In genomic region chr7:34774020-34774419, GRCm38 (mm10) we compare ENCODE assay signal across 12 mouse cellular contexts. TPM values are rescaled to one million over a fixed set of nuclear protein-coding genes. Genes with fewer than 3 reads are reported as not detected.
DNase-seq lines count a peak whose midpoint lies in the region; ATAC-seq and TF ChIP-seq lines count a peak whose summit lies in the region.
"Had no signal": no experiment of that assay in that cellular context is flagged by ENCODE, and none has a peak within 500 bp of the region (broad histone marks: within the 10 kb centered on the region; RNA-seq: fewer than 3 reads in every experiment).

No protein-coding gene starts in this region.

- no peaks in the 10 kb centered on the region for H3K27me3 ChIP-seq in kidney, embryonic 16.5 days (ENCODE audit: insufficient read depth, low read length)
- H3K27me3 ChIP-seq in hindbrain, embryonic 12.5 days = no peaks in the 10 kb centered on the region; the same call in 1 of the 2 replicates
- H3K27me3 ChIP-seq: liver, embryonic 13.5 days had no signal

- peaks cover 21% of the 10 kb centered on the region; the same call in 1 of the 2 replicates for H3K4me1 ChIP-seq in kidney, embryonic 16.5 days (ENCODE audit: insufficient read depth, low read length)
- peaks cover 39% of the 10 kb centered on the region for H3K4me1 ChIP-seq in hindbrain, embryonic 12.5 days
- no peaks in the 10 kb centered on the region for H3K4me1 ChIP-seq in lung, adult 2 months (ENCODE audit: control insufficient read depth, insufficient read depth, low read length)
- H3K4me1 ChIP-seq: liver, embryonic 13.5 days had no signal

- H3K4me3 ChIP-seq in kidney, embryonic 16.5 days (ENCODE audit: low read length) = peak overlapping the region; percentile 12; the same call in 1 of the 2 replicates
- no peak overlapping the region for H3K4me3 ChIP-seq in hindbrain, embryonic 12.5 days
- H3K4me3 ChIP-seq in lung, adult 2 months (replicated peaks; ENCODE audit: extremely low read depth, low read depth, low read length) = no peak overlapping the region
- H3K4me3 ChIP-seq: heart, embryonic 15.5 days; liver, embryonic 13.5 days; myocyte had no signal

- no peak overlapping the region for H3K27ac ChIP-seq in kidney, embryonic 16.5 days (ENCODE audit: low read length)
- H3K27ac ChIP-seq in hindbrain, embryonic 12.5 days = peak overlapping the region; percentile 82
- H3K27ac ChIP-seq: heart, embryonic 15.5 days; liver, embryonic 13.5 days had no signal

- DNase-seq in kidney, postnatal 4 days = no peak
- DNase-seq in left cerebral cortex, postnatal 36 days (ENCODE audit: low spot score in 2 of 2) = peak; percentile 66 to 75
- DNase-seq in right cerebral cortex, adult 2 months (ENCODE audit: low spot score in 2 of 2) = peak; percentile 55 to 65
- no peak for DNase-seq in lung, adult 2 months
- no peak for DNase-seq in thymus, adult 18-20 months
- no peak for DNase-seq in cerebellum, adult 11 months
- DNase-seq: adrenal gland, postnatal 25 days; liver, embryonic 13.5 days had no signal

- H3K4me2 ChIP-seq in kidney, embryonic 16.5 days (replicated peaks; ENCODE audit: low read depth, low read length) = peak overlapping the region; percentile 43
- H3K4me2 ChIP-seq in hindbrain, embryonic 12.5 days (replicated peaks) = peak overlapping the region; percentile 18
- H3K4me2 ChIP-seq: heart, embryonic 15.5 days; liver, embryonic 13.5 days had no signal

- H3K9me3 ChIP-seq in kidney, embryonic 16.5 days (ENCODE audit: low read length) = no peaks in the 10 kb centered on the region
- H3K9me3 ChIP-seq in hindbrain, embryonic 12.5 days (replicated peaks) = no peaks in the 10 kb centered on the region
- H3K9me3 ChIP-seq: heart, embryonic 15.5 days; liver, embryonic 13.5 days had no signal

- no peak for TF ChIP-seq CTCF in lung, adult 2 months (IDR thresholded peaks at IDR 0.05; ENCODE audit: insufficient read depth, low read length)

- no peak for TF ChIP-seq POLR2A in lung, adult 2 months (IDR thresholded peaks at IDR 0.05; ENCODE audit: borderline replicate concordance, extremely low read depth, low read depth, low read length)

- 10% methylated on average over 13 of the region's 13 CpGs for WGBS in kidney, embryonic 16.5 days
- WGBS in hindbrain, embryonic 12.5 days = 38% methylated on average over 13 of the region's 13 CpGs
- WGBS in lung, adult 2 months = 31% methylated on average over 13 of the region's 13 CpGs

- H3K36me3 ChIP-seq in kidney, embryonic 16.5 days (ENCODE audit: insufficient read depth, low read length) = no peaks in the 10 kb centered on the region
- no peaks in the 10 kb centered on the region for H3K36me3 ChIP-seq in hindbrain, embryonic 12.5 days
- H3K36me3 ChIP-seq: heart, embryonic 15.5 days; liver, embryonic 13.5 days had no signal

- H3K9ac ChIP-seq in kidney, embryonic 16.5 days (replicated peaks; ENCODE audit: low read length) = no peak overlapping the region
- H3K9ac ChIP-seq in hindbrain, embryonic 12.5 days = peak overlapping the region; percentile 5; the same call in 1 of the 2 replicates
- H3K9ac ChIP-seq: heart, embryonic 15.5 days; liver, embryonic 13.5 days had no signal

- intact Hi-C loops in left cerebral cortex, postnatal 36 days (cut with DNase I) = no loop called here

- no peak; the same call in 1 of the 2 replicates for ATAC-seq in kidney, embryonic 16.5 days (ENCODE audit: low FRiP score, low TSS enrichment)
- ATAC-seq in hindbrain, embryonic 12.5 days (ENCODE audit: low FRiP score) = no peak

RNA-seq across cellular contexts. Expression of gene Chst8, which starts 38.5 kb away (rescaled TPM):
- polyA plus RNA-seq in kidney, embryonic 16.5 days (2015; fragmentation: Nextera tagmentation; extraction: Ambion mirVana) = 15.4 and 16.5 TPM in 2 replicates
- polyA plus RNA-seq in hindbrain, embryonic 12.5 days (2016; fragmentation: Nextera tagmentation; extraction: Ambion mirVana) = 22.4 and 24.7 TPM in 2 replicates
- 10 to 100 TPM; 18.7 to 21.1 TPM for total RNA-seq in left cerebral cortex, postnatal 36 days (2021)
- 5.3 and 14.2 TPM in 2 replicates for polyA plus RNA-seq in lung, adult 2 months (2012; rRNA removed)
- polyA plus RNA-seq: myocyte had no signal

Comparison
In these comparisons a context has a peak if more than half of its experiments do, and no peak if none do; other contexts are left out.
1. DNase-seq: peak in left cerebral cortex, postnatal 36 days (2 of 2) and right cerebral cortex, adult 2 months (2 of 2); none in kidney, postnatal 4 days (0 of 2), lung, adult 2 months (single experiment), thymus, adult 18-20 months (0 of 2) and cerebellum, adult 11 months (single experiment).